Mouse (Mus musculus) E14TG2a.4 (cell line): ENCODE measurements around the gene Cbl.

Experiments
- H3K27me3 ChIP-seq: 2 replicates; pipeline ENCODE4 v1.6.1; 2014; ENCODE audit warnings: low read length, control low read depth; ENCODE audit not compliant: insufficient read depth
- H3K36me3 ChIP-seq: 2 replicates; pipeline ENCODE4 v1.6.1; 2014; ENCODE audit warnings: low read length, control low read depth; ENCODE audit not compliant: insufficient read depth
- H3K4me1 ChIP-seq: replicated peaks from 2 replicates; pipeline ENCODE4 v1.6.1; 2014; ENCODE audit warnings: low read depth, low read length, control low read depth
- H3K4me3 ChIP-seq: replicated peaks from 2 replicates; pipeline ENCODE4 v1.5.1; 2014; ENCODE audit warnings: mild to moderate bottlenecking, low read length
- H3K9me3 ChIP-seq: 2 replicates; pipeline ENCODE4 v1.6.1; 2014; ENCODE audit warnings: low read length, control low read depth
- CTCF ChIP-seq: conservative IDR thresholded peaks from 2 replicates; pipeline ENCODE4 v1.5.1; 2014; ENCODE audit warnings: low read length
- NANOG ChIP-seq: IDR thresholded peaks from 2 replicates; pipeline ENCODE4 v1.6.1; 2014; ENCODE audit warnings: borderline replicate concordance, low read length, mixed read lengths
- POU5F1 ChIP-seq: IDR thresholded peaks from 2 replicates; pipeline ENCODE4 v1.6.1; 2014; ENCODE audit warnings: low read length, borderline replicate concordance

The Cbl gene

DNA sequence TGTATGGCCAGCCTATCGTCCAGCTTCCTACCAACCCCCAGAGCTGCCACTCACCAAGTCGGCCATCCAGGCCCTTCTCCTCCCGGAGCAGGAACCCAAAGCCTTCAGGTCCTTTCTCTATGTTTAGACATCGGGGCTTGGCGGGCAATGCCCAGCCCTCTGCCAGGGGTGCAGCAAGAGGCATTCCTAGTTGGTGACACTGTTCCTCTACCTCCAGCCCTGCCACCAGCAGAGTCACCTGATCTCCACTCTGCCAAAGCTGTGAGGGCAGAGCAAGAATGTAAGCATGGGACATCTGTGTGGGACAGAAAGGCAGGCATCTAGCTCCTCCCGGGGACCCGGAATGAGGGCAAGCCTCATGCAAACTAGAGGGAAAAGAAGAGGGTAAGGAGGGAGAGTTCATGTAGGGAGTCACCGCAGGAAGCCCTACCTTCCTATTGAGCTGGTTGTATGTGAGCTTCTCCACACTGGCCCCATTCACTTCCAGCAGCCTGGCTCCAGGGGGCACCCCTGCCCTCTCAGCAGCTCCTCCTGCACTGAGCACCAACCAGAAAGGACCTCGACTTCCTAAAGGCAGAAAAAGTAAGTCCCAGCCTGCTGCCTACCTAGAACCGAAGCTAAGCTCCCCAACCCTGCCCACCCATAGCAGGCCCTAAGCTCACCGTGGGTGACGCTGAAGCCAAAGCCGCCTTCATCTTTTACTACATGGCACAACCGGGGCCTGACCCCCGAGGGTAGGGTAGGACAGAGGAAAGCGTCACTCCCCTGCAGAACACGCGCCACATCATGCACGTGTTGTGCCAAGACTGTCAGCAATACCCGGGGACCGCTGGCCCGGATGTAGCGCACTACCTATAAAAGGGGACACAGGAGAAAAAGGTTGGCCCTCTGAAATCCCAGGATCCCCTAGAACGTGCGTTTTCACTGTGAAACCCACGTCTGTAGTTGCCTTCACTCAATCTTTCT lies 15.6 kb upstream of the Cbl start:
- no peak for TF ChIP-seq POU5F1
- peak; percentile 24 for TF ChIP-seq CTCF

DNA sequence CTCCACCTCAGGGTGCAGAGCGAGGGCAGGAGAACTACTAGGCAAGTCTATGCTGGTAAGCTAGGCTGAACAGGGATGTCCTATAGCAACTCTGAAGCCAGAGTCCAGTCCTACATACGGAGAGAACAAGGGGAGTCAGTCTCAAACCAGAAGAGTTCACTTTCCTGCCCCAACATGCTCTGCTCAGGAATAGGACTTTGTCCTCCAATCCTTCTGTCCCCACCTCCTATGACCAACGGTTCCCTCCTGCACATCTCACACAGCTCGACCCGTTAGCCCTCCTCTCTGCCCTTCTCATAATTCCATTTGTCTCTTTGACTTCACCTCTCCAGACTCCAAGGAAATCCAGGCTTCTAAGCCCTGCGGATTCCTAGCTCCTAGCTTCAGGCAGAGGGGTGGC lies 14.1 kb upstream of the Cbl start:
- H3K36me3 ChIP-seq: no peaks in the 10 kb centered on the region
- H3K4me1 ChIP-seq: peaks cover 50% of the 10 kb centered on the region
- H3K9me3 ChIP-seq: no peaks in the 10 kb centered on the region
- H3K27me3 ChIP-seq: peaks cover 44% of the 10 kb centered on the region
- no peak for TF ChIP-seq NANOG
- no peak for TF ChIP-seq CTCF
- no peak for TF ChIP-seq POU5F1
- H3K4me3 ChIP-seq: 0 out of 2 replicates have a peak overlapping the region, but pooled peaks have one; percentile 55

More for the DNA sequence above, 15.6 kb upstream of the Cbl start:
- H3K9me3 ChIP-seq: no peaks in the 10 kb centered on the region
- peak overlapping the region; percentile 55 for H3K4me3 ChIP-seq
- H3K27me3 ChIP-seq: peaks cover 54% of the 10 kb centered on the region
- peaks cover 58% of the 10 kb centered on the region for H3K4me1 ChIP-seq
- no peaks in the 10 kb centered on the region for H3K36me3 ChIP-seq

DNA sequence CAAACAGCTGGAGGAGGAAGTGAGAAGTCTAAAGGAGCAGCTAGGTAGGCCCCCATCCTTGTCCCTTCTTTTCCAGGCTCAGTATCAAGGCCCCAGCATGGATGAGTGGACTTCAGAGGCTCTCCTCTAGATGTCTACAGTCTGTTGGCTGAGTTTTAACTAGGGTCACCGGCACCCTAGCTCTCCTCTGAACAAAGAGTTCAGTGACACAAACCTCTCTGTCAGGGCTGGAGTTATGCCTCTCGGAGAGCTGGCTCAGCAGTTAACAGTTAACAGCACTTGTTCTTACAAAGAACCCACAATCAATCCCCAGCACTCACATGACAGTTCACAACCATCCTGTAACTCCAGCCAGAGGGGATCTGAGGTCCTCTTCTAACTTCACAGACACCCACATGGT lies 9.8 kb upstream of the Cbl start:
- Histone ChIP-seq H3K27me3 (peaks cover 22% of the 10 kb centered on the region), H3K36me3 (no peaks in the 10 kb centered on the region), H3K4me1 (peaks cover 15% of the 10 kb centered on the region), H3K4me3 (no peak overlapping the region), H3K9me3 (no peaks in the 10 kb centered on the region)
- no peak for TF ChIP-seq POU5F1
- TF ChIP-seq CTCF: no peak
- TF ChIP-seq NANOG: no peak

DNA sequence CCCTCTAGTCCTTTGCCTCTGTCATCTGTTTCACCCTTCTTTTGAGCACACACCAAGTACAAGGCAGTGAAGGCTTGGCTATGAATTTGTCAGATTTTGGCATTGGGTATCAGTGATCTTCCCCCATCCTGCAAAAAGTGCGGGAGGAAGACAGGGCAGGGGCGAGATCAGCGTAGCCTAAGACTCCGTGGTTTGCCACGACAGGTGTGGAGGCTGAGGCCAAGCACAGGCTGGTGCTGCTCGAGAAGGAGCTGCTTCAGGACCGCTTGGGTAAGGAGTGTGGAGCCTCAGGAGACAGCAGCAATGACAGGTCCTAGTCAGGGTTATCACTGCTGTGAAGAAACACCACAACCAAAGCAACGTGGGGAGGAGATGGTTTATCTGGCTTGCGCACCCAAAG lies 7.6 kb upstream of the Cbl start:
- Histone ChIP-seq H3K4me3 (no peak overlapping the region), H3K4me1 (peaks cover 3% of the 10 kb centered on the region; the same call in 1 of the 2 replicates), H3K36me3 (no peaks in the 10 kb centered on the region), H3K9me3 (no peaks in the 10 kb centered on the region), H3K27me3 (peaks cover 8% of the 10 kb centered on the region)
- TF ChIP-seq NANOG (no peak), CTCF (no peak), POU5F1 (no peak)

DNA sequence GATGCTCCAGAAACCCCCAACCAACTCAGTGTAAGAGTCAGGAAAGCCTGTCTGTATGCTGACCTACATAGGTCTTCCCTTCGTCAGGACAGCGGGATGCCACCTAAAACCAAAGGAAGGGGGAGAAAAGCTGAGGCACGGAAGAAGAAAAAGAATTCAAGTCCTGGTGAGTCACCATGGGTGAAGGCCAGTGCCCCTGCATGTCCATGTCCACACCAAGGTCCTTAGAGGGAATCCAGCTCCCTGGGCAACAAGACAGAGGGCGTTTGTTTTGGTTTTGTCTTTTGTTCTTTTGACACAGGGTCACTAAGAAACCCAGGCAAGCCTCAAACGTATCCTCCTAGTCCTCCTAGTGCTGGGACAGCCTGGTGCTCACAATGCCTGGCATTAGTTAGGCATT lies 7.1 kb upstream of the Cbl start:
- TF ChIP-seq CTCF: no peak
- no peak for TF ChIP-seq NANOG
- H3K27me3 ChIP-seq: peaks cover 8% of the 10 kb centered on the region
- no peaks in the 10 kb centered on the region for H3K9me3 ChIP-seq
- no peaks in the 10 kb centered on the region for H3K36me3 ChIP-seq
- H3K4me1 ChIP-seq: peaks cover 3% of the 10 kb centered on the region; the same call in 1 of the 2 replicates
- no peak overlapping the region for H3K4me3 ChIP-seq

DNA sequence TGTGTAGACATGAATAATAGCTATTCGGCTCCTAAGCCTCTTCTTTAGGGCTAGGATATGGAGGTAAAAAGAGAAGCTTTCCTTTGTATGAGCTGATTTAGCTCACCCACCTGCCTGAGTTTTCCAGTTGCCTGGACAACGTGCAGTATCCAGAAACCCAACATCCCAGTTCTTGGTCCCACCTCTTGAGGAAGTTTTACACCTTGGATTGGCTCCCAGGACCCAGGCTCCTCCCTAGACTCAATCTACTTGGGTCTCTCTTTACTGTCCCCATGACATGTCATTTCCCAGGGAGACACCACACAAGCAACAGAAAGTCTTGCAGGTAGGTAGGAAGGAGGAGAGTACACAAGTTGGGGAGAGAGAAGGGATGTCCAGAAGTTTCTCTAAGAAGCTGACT lies 6.5 kb upstream of the Cbl start, which contains the start of gene Ccdc153:
Gene Ccdc153 (plus strand): TSS at position 278 of the 400 bp plus-strand sequence.
- H3K27me3 ChIP-seq: peaks cover 8% of the 10 kb centered on the region
- peaks cover 3% of the 10 kb centered on the region; the same call in 1 of the 2 replicates for H3K4me1 ChIP-seq
- no peaks in the 10 kb centered on the region for H3K36me3 ChIP-seq
- TF ChIP-seq NANOG (no peak), CTCF (no peak), POU5F1 (no peak)
- no peaks in the 10 kb centered on the region for H3K9me3 ChIP-seq
- H3K4me3 ChIP-seq: no peak within 1 kb of the TSS

DNA sequence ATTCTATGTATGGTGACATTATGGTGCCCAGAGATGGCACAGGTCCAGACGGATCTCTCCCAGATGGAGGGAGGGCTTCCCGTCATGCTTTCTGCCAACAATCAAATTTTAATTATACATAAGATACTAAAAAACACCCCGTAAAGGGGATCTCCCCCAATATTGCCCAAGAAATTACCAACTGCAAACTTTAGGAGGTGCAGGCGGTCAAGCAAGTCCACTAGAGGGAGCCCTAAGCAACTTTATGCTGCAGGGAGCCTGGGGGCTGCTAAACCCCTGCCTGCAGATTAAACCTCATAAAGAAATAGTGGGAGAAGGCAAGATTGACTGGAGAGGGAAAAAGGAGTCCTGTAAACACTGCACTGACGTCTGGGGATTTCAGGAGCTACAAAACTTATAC lies 5.6 kb upstream of the Cbl start:
- Histone ChIP-seq H3K4me1 (peaks cover 3% of the 10 kb centered on the region), H3K36me3 (no peaks in the 10 kb centered on the region), H3K27me3 (peaks cover 8% of the 10 kb centered on the region), H3K4me3 (no peak overlapping the region), H3K9me3 (no peaks in the 10 kb centered on the region)
- no peak for TF ChIP-seq NANOG
- peak; percentile 79 for TF ChIP-seq CTCF

DNA sequence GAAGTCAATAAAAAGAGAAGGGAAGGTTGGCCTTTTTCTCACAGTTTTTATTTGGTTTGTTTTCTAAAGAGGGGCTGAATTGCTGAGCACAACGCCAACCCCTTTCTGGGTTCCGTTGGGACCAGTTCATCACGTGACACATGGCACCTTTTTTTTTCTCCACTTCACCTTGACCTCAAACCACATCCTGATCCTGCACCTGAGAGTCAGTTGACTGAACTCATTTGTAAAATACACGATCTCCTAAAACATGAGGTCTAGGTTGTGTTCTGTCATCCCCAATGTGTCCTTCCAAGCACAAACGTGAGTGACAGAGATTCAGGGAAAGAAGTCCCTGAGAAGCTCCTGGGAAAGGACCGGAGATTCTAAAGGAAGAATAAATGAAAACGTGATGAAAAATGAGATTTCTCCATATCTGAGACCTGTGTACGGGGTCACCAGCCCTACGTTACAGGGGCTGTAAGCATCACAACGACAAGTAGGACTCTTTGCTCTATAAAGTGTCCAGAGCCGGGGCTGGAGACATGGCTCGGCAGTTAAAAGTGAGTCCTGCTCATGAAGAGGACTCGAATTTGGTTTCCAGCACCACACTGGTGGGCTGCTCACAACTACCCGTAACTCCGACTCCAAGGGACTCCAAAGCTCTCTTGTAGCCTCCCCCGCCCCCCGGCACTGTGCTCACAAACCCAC lies 4.8 kb upstream of the Cbl start:
- H3K36me3 ChIP-seq: no peaks in the 10 kb centered on the region
- H3K9me3 ChIP-seq: no peaks in the 10 kb centered on the region
- no peak for TF ChIP-seq NANOG
- TF ChIP-seq CTCF: no peak
- TF ChIP-seq POU5F1: no peak
- peaks cover 3% of the 10 kb centered on the region for H3K4me1 ChIP-seq
- H3K27me3 ChIP-seq: peaks cover 8% of the 10 kb centered on the region
- H3K4me3 ChIP-seq: no peak overlapping the region
